Mouse (Mus musculus): Measurements from ENCODE around the gene Ap2b1.

- TF ChIP-seq POLR2A (IDR thresholded peaks at IDR 0.05; ENCODE audit: extremely low read depth, insufficient read depth, low read length) (no peak), CTCF (IDR thresholded peaks at IDR 0.05; ENCODE audit: low read depth, low read length) (no peak)
Observed at GRCm38 (mm10) chr11:83270842-83271150, 28.0 kb upstream of the Ap2b1 start.

All from liver, adult 2 months (tissue).